Mouse (Mus musculus): ENCODE data around the gene Kctd12b.

GRCm38 (mm10) chrX:153700463-153700862 is 4.3 kb upstream of the Kctd12b start:
- TF ChIP-seq CTCF (IDR thresholded peaks at IDR 0.05; ENCODE audit: borderline replicate concordance, extremely low read depth, insufficient read depth, insufficient read length) (no peak), POLR2A (IDR thresholded peaks at IDR 0.05; ENCODE audit: borderline replicate concordance, extremely low read depth, insufficient read depth, insufficient read length, poor library complexity, severe bottlenecking) (no peak)
